Mouse (Mus musculus) testis, adult 2 months (tissue): ENCODE measurements around the gene Cdyl2.

Experiments
- CTCF ChIP-seq: fragments of 200-500 bp; IDR thresholded peaks from 2 replicates; pipeline ENCODE4 v1.5.1; 2012; ENCODE audit warnings: low read depth, mild to moderate bottlenecking, inconsistent platforms, low read length, moderate library complexity; ENCODE audit not compliant: control insufficient read depth, insufficient read depth, insufficient replicate concordance
- POLR2A ChIP-seq: fragments of 200-500 bp; IDR thresholded peaks from 2 replicates; pipeline ENCODE4 v1.6.1; 2012; ENCODE audit warnings: low read depth, mild to moderate bottlenecking, inconsistent platforms, low read length, moderate library complexity; ENCODE audit not compliant: control insufficient read depth

- no peak for TF ChIP-seq POLR2A
- TF ChIP-seq CTCF = no peak
Measured at GRCm38 (mm10) chr8:116676174-116676573, 56.6 kb downstream of the Cdyl2 start.
